Mouse (Mus musculus) midbrain, embryonic 10.5 days (tissue): ENCODE measurements around the gene Slc23a2. TPM values are rescaled to one million over a fixed set of nuclear protein-coding genes. Genes with fewer than 3 reads are reported as not detected.

ENCODE experiments used
- DNase-seq: peaks from one replicate; pipeline ENCODE4 v3.0.0-alpha.2; 2017; ENCODE audit warnings: low spot score
- H3K27ac ChIP-seq: fragments of 300-500 bp; sonication (generic); replicated peaks from 2 replicates; pipeline ENCODE4 v1.5.1; 2016; ENCODE audit warnings: mild to moderate bottlenecking
- H3K27me3 ChIP-seq: fragments of 300-500 bp; sonication (generic); 2 replicates; pipeline ENCODE4 v1.6.1; 2016; ENCODE audit warnings: low read depth, mild to moderate bottlenecking; ENCODE audit not compliant: poor library complexity, severe bottlenecking
- H3K36me3 ChIP-seq: fragments of 300-500 bp; sonication (generic); 2 replicates; pipeline ENCODE4 v1.6.1; 2016; ENCODE audit warnings: mild to moderate bottlenecking, moderate library complexity
- H3K4me1 ChIP-seq: fragments of 300-500 bp; sonication (generic); 2 replicates; pipeline ENCODE4 v1.6.1; 2016
- H3K4me3 ChIP-seq: fragments of 300-500 bp; sonication (generic); 2 replicates; pipeline ENCODE4 v1.5.1; 2016; ENCODE audit warnings: mild to moderate bottlenecking, moderate library complexity
- H3K9me3 ChIP-seq: fragments of 300-500 bp; sonication (generic); replicated peaks from 2 replicates; pipeline ENCODE4 v1.6.1; 2016; ENCODE audit warnings: mild to moderate bottlenecking
- WGBS: fragments of 180-500 bp; shearing (Covaris S2); methylation state at CpG from one replicate; pipeline ENCODE4 v1.1.7; 2016; 5-methylcytosine and 5-hydroxymethylcytosine counted together
- polyA plus RNA-seq: library from polyadenylated mRNA; unstranded; fragments of >200 nt; fragmentation: Nextera tagmentation; extraction: Ambion mirVana; gene quantifications from 2 replicates; pipeline ENCODE4 v1.2.1, GENCODE M21; 2016

The Slc23a2 gene
- polyA plus RNA-seq, 1 experiment from 2014 or later = 8.8 TPM

DNA sequence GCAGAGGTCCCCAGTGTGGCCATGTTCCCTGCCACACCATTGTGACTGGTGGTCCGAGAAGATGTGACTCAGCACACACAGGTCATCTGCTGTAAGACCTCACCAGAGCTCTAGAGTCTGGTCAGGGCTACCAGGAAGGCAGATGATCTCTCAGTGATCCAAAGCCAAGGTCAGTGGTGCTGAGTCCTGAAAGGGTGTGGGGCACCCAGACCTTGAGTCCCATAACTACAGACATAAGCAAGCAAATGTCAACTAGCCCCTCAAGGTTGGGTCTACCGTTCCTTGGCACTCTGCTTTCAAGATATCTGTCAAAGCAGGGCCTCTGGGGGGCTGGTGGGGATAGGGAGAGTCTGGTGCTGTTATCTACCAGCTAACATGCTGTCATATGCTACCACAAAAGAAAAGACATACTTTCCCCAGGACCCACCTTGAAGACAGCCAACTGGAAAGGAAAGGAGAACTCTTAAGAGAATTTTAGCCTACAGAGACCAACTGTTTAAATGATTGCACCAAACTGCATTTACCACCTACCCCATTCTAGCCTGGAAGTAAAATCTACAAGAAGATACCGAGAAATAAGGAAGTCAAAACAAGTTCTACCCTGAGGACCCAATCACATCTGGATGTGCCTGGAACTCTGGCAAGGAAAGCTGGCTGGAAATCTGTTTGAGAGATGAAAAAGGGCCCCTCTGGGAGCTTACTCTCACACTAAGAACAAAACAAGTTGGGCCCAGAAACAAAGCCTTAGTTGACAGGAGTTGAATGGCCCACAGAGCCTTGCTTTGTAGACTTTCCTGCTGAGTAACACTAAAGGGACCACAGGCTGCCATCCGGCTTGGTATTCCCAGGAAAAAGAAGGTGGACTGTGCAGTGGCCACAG lies 110.1 kb downstream of the Slc23a2 start:
- Histone ChIP-seq H3K27ac (peak overlapping the region; percentile 69), H3K4me1 (peaks cover 33% of the 10 kb centered on the region), H3K27me3 (no peaks in the 10 kb centered on the region), H3K36me3 (no peaks in the 10 kb centered on the region), H3K9me3 (no peaks in the 10 kb centered on the region), H3K4me3 (no peak overlapping the region)
- 56% methylated on average over 4 of the region's 4 CpGs for WGBS
- DNase-seq = no peak

DNA sequence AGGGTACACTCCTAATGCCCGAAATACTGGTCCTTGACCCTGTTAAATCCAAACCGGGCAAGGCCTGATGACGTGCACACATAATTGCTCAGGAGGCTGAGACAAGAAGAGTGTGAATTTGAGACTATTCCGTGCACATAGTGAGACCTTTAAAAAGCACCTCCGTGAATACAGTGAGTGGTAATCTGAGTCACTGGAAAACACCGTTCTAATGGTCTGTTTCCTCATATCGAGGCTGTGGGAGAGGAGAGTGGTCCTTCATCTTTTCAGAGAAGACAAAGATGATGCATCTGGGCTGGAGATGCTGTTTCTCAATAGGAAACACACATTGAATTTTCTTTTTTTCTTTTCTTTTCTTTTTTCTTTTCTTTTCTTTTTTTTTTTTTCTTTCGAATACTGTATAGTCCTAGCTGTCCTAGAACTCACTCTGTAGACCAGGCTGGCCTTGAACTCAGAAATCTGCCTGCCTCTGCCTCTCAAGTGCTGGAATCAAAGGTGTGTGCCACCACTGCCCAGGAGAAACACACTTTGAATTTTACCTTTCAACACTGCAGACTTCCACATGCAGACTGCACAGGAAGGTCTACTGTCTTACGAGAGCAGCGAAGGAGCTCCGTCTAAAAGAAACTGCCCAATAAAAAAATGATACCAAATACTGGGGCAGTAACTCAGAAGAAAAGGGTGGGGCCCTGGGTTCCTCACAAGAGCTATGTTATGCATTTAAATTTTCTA lies 113.4 kb downstream of the Slc23a2 start:
- H3K27me3 ChIP-seq = peaks cover 23% of the 10 kb centered on the region
- H3K4me3 ChIP-seq = 0 out of 2 replicates have a peak overlapping the region, but pooled peaks have one; percentile 81
- H3K9me3 ChIP-seq = no peaks in the 10 kb centered on the region
- peak overlapping the region; percentile 95 for H3K27ac ChIP-seq
- peaks cover 2% of the 10 kb centered on the region; the same call in 1 of the 2 replicates for H3K36me3 ChIP-seq
- 62% methylated on average over 11 of the region's 11 CpGs for WGBS
- peaks cover 60% of the 10 kb centered on the region for H3K4me1 ChIP-seq
- no peak for DNase-seq

DNA sequence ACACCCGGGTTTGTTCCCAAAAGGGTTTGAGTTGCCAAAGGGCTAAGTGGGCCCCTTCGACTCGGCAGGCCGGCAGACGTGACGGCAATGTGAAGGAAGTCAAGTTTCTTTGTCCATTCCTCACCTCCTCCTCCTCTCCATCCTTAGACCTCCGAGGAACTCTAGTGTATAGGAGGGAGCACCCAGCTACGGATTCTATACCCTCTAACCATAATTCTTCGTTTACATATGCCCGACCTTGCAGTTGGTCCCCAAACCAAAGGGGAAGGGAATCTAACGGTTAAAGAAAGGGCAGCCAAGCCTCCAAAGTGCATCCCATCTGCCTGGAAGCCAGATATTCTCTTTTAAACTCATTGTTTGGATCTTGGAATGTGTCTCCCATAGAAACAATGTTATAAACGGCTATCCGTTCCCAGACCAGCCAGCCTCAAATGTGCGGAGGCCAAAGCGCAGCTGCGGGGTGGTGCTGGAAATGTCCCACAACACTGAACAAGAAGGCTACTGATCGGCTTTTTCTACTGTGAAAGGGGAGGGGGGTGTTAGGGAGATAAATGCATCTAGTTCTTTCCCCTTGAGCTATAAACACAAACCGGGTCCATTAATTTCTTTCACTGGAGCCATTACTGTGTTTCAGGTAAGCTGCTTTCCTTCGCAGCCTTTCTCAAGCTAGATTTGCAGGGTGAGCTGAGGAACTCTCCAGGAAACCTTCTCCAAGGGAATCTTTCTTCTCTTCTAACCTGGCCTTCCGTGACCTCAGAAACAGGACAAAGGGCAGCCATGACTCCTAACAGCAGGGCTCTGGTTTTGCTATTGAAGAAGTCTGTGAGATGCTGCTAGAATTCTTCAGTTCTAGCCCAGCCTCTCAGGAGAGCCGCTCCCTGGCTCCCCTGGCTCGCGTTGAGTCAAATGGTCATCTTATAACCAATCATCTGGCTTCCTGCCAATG lies 114.2 kb downstream of the Slc23a2 start:
- Histone ChIP-seq H3K36me3 (peaks cover 10% of the 10 kb centered on the region; the same call in 1 of the 2 replicates), H3K9me3 (no peaks in the 10 kb centered on the region), H3K27ac (peak overlapping the region; percentile 95), H3K27me3 (peaks cover 23% of the 10 kb centered on the region), H3K4me3 (peak overlapping the region; percentile 81), H3K4me1 (peaks cover 60% of the 10 kb centered on the region)
- peak; percentile 48 for DNase-seq
- 4% methylated on average over 23 of the region's 23 CpGs for WGBS

DNA sequence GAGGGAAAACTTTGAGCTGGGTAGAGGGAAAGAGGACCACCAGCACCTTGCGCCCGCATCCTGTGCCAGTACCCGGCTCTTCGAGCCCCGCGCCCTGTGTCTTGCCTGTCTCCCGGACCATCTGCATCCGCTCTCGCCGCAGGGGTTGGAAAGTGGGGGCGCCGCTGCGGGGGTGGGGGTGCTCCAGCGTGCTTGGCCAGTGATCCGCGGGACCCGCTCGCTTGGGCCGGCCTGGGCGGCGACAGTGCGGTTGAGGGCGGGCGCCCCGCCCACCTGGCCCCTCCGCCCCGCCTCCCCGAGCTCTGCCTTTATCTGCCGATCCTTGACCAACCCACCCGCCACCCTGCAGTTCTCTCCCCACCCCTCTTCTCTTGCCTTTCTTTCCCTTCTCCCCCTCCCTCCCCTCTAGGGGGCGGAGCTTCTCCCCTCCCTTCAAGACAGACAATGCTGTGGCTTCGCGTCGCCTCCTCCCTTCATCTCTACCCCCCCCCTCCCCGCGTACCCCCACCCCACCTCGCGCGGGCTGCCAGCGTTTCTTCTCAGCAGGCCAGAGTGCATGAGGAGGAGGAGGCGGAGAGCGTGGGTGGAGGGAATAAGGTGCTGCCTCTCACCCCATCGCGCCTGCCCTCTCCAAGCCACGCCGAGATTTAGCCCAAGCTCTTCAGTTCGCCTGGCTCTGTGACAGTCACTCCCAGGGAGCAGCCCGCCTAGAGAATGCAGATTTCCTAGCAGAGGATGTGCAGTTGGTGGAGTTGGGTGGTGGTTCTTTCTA lies 115.1 kb downstream of the Slc23a2 start, which contains the start of gene Rassf2:
Rassf2 (minus strand) TSS at position 613 of the 772 bp plus-strand sequence.
- Histone ChIP-seq H3K27me3 (peaks cover 23% of the 10 kb centered on the region), H3K27ac (peak within 1 kb of the TSS; percentile 95), H3K9me3 (no peaks in the 10 kb centered on the region), H3K36me3 (peaks cover 18% of the 10 kb centered on the region; the same call in 1 of the 2 replicates), H3K4me1 (peaks cover 52% of the 10 kb centered on the region), H3K4me3 (peak within 1 kb of the TSS; percentile 81)
- under 1% methylated on average over 44 of the region's 48 CpGs for WGBS
- DNase-seq = peak; percentile 94

DNA sequence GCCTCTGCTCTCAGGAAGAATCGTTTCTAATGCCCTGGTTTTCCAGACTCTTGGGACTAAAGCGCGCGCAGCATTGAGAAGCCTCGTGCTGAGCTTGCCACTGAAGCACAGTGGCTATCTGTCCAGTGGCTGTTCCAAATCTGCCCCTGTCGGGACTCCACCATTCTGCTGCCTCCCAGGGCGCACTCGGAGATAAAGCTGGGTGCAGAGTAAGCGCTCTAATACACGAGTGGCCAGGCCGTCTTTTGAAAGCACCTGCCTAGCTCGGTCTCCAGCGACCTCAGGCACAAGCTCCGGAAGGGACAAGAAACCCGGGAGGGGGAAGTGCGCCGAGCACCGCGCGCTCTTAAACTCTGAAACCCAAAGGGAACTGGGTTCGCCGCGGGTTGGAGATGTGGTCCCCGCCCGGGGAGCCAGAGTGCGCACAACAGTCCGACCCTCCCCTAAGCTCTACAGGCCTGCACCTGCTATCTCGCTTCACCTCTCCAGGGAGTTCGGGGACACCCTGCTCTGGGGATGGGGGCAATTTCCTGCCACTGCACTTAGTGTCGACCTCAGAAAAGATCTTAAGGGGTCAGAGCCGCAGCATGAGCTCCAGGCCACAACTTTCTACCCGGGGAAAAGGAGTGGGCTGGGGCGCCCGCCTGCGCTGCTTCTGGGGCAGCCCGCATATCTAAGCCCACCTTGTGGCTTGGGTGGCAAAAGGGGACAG lies 115.9 kb downstream of the Slc23a2 start:
- peaks cover 47% of the 10 kb centered on the region for H3K4me1 ChIP-seq
- under 1% methylated on average over 36 of the region's 36 CpGs for WGBS

DNA sequence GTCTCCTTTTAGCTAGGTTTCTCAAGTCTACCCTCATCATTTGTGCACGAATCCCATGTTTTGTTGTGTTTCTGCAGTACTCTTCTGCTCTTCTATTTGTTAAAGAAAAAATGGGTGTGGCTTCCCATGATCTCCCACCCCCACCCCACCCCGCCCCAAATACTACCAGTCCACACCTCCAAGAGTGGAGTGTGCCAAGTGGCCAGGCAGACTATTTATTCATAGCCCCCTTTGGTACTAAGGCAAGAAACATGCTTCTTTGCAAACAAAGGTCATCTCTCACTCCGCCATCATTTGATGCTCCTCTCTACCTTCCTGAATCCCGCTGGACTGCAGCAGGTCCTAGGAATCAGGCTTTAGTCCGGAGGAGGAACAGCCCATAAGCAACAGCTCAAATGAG lies 116.8 kb downstream of the Slc23a2 start:
- Histone ChIP-seq H3K4me1 (peaks cover 44% of the 10 kb centered on the region), H3K4me3 (peak overlapping the region; percentile 81), H3K36me3 (peaks cover 21% of the 10 kb centered on the region; the same call in 1 of the 2 replicates), H3K9me3 (no peaks in the 10 kb centered on the region), H3K27ac (peak overlapping the region; percentile 95; the same call in 1 of the 2 replicates), H3K27me3 (peaks cover 23% of the 10 kb centered on the region)
- 38% methylated on average over 5 of the region's 5 CpGs for WGBS
- no peak for DNase-seq

More for the DNA sequence above, 115.9 kb downstream of the Slc23a2 start:
- peak overlapping the region; percentile 81 for H3K4me3 ChIP-seq
- peaks cover 23% of the 10 kb centered on the region for H3K27me3 ChIP-seq
- H3K27ac ChIP-seq = peak overlapping the region; percentile 95
- H3K9me3 ChIP-seq = no peaks in the 10 kb centered on the region
- DNase-seq = peak; percentile 57
- peaks cover 19% of the 10 kb centered on the region; the same call in 1 of the 2 replicates for H3K36me3 ChIP-seq

DNA sequence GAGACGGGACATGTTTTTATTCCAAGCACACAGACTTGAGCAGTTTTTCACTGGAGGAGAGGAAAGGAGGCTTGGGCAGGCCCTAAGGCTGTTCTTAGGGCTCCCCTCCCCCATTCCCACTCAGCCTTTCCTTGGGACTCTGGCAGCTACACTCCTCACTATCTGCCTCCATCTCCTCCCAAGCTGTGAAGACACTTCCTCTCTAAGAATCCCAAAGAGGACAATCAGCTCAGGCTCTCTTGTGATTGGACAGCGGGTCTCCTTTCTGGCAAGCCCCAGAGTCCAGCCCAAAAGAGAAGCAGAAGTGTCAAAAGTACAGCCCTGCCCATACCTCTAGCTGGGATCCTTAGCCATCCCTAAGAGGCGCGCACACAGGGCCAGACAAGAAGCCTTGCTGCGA lies 117.5 kb downstream of the Slc23a2 start:
- peak overlapping the region; percentile 81 for H3K4me3 ChIP-seq
- H3K27ac ChIP-seq = no peak overlapping the region
- peaks cover 44% of the 10 kb centered on the region for H3K4me1 ChIP-seq
- WGBS = 66% methylated on average over 5 of the region's 5 CpGs
- no peaks in the 10 kb centered on the region for H3K9me3 ChIP-seq
- H3K27me3 ChIP-seq = peaks cover 23% of the 10 kb centered on the region
- no peak for DNase-seq
- peaks cover 24% of the 10 kb centered on the region; the same call in 1 of the 2 replicates for H3K36me3 ChIP-seq

DNA sequence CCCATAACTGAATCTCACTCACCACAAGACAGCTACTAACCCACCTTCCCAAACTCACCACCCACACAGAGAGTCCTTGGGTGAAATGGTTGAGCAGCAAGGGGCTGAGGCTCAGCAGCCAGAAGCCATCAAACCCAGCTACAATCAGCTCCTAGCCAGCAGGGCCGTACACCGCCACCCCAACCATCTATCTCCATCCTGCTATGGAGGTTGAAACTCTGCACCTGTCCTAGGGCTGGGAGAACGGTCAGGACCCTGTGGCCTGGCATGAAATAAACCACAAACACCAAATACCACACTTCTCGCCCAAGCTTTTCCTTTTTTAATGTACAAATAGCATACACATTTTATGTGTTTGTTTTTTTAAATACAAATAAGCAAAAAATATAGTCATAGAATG lies 120.9 kb downstream of the Slc23a2 start:
- no peaks in the 10 kb centered on the region for H3K9me3 ChIP-seq
- H3K4me3 ChIP-seq = no peak overlapping the region
- peaks cover 18% of the 10 kb centered on the region for H3K27me3 ChIP-seq
- no peak for DNase-seq
- peaks cover 27% of the 10 kb centered on the region for H3K4me1 ChIP-seq
- 95% methylated on average over 4 of the region's 4 CpGs for WGBS
- H3K27ac ChIP-seq = no peak overlapping the region
- H3K36me3 ChIP-seq = peaks cover 44% of the 10 kb centered on the region; the same call in 1 of the 2 replicates

DNA sequence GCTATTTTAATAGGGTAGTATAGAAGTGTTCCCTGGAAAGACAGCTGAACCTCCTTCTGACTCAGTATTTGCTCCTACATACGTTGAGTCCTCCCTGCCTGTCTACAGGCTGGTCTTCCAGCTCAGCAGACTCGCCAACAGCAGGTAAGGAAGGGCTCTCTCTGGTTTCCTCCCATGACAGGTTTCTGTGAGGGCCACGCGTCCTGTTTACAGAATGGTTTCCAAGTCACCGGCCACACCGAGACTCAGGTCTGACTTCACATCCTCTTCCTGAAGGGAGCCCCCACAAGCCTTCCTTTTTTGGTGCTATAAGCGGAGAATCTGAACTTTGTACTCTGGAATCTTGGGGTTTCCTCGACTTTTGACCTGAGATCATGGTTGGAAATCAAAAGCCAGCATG lies 122.3 kb downstream of the Slc23a2 start:
- peaks cover 52% of the 10 kb centered on the region for H3K36me3 ChIP-seq
- WGBS = 89% methylated on average over 8 of the region's 8 CpGs
- H3K27ac ChIP-seq = no peak overlapping the region
- peaks cover 4% of the 10 kb centered on the region; the same call in 1 of the 2 replicates for H3K27me3 ChIP-seq
- peaks cover 24% of the 10 kb centered on the region for H3K4me1 ChIP-seq
- H3K4me3 ChIP-seq = no peak overlapping the region
- DNase-seq = no peak
- H3K9me3 ChIP-seq = no peaks in the 10 kb centered on the region

DNA sequence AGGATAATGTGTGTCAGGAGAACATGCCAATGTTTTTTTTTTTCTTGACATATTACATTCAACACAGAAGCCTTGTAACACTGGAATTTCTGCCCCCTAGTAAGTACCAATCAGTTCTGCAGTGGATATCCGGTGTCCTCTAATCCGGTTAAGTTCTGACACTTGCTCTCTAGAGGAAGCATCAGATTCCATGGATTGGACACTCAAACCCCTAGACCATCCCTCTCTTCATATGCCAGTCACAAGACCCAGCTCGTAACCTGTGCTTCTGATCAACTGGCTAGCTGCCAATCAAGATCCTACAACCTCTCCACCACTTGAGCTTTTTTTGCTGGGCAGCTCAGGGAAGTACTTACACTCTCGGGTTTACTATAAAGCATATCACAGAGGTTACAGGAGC lies 123.3 kb downstream of the Slc23a2 start:
- Histone ChIP-seq H3K27me3 (no peaks in the 10 kb centered on the region), H3K4me1 (peaks cover 18% of the 10 kb centered on the region), H3K27ac (no peak overlapping the region), H3K36me3 (peaks cover 56% of the 10 kb centered on the region), H3K9me3 (no peaks in the 10 kb centered on the region), H3K4me3 (no peak overlapping the region)
- DNase-seq = no peak
- WGBS = 79% methylated on average over 4 of the region's 4 CpGs
